Mouse (Mus musculus) megakaryocyte, embryonic 14.5 days (primary cell): ENCODE data around the gene Smc4.

Experiments
- FLI1 ChIP-seq: IDR thresholded peaks from 2 replicates; pipeline ENCODE4 v1.6.1; 2012; ENCODE audit warnings: low read length, inconsistent platforms, mixed read lengths
- GATA1 ChIP-seq: IDR thresholded peaks from 3 replicates; pipeline ENCODE4 v1.6.1; 2012; ENCODE audit warnings: mixed read lengths, low read length, inconsistent platforms, borderline replicate concordance

GRCm38 (mm10) chr3:69005338-69006245 is 1.1 kb downstream of the Smc4 start:
- TF ChIP-seq FLI1 (no peak), GATA1 (no peak)
